Mouse (Mus musculus) left cerebral cortex, adult 18-20 months (tissue): ENCODE measurements at regions not wholly inside any gene's neighbourhood (a gene's known extent, or its start where the extent isn't known, plus 50 kb on each side); places are given as distances from the start of the nearest gene placed in this dataset.
"Not testable (repeated sequence)": the region's sequence is repeated elsewhere in the genome, so short reads cannot be mapped to it uniquely, and the experiment has no call there.

ENCODE experiments used
- DNase-seq, 2 experiments: peaks; one replicate each; pipeline ENCODE4 v3.0.0; 2021 to 2022; ENCODE audit warnings: low spot score in 2 of 2, mixed read lengths in 1 of 2

DNA sequence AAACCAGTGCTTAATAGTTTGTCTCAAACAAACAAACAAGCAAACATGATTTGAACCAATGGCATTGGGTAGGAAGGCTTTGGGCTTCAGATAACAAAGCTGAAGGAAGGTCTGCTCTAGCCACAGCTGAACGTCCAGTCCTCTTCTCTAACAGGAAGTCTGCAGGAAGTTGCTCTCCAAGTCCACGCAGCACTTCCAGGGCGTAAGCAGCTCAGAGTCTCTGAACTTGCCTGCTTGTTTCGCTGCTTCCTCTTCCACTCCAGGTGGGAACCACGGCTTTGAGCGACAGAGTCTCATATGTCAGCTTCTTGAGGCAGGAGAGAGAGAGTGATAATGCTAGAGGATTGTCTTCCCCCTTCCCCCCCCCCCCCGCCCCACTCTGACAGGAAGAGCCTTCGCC is 123.6 kb downstream of the Tnfrsf21 start:
- DNase-seq: no peak

DNA sequence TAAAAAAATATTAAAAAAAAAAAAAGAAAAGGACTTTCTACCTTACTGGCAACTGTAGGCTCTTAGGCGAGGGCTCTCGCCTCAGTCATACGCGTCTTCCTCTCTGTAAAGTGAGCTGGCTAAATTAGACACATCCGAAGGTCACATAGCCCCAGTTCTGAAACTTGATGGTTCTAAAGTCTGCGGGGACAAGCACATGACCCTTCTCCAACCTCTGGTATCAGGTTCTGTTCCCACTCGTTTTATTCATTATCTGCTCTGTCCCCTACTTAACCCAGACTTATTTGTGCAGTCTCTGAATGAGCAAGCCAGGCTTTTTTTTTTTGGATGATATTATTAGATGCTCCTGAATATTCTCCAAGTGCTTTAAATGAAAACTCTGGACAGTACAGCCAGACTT is 125.4 kb downstream of the Tnfrsf21 start:
- DNase-seq: no peak

- DNase-seq: no peak
Measured at GRCm38 (mm10) chr17:43145749-43146148, 124.4 kb upstream of the Adgrf1 start.

DNA sequence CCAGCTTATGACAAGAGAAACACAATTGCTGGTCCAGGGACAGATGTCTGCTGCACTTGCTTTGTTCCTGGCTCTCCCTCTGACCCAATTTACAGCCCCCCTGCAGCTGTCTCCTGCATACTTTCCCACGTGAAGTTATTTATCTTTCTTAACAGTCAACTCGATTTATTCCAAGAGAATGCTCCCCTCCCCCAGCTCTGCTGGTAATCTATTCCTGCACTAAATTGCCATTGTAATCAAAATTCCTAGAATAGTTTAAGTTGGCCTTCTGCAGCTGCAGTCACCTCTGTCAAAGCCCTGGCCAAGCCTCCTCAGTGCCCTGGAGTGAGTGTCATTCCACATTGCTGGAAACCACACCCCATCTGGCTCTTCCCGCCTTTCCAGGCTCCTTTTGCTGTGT is 122.2 kb upstream of the Adgrf1 start:
- DNase-seq: no peak

DNA sequence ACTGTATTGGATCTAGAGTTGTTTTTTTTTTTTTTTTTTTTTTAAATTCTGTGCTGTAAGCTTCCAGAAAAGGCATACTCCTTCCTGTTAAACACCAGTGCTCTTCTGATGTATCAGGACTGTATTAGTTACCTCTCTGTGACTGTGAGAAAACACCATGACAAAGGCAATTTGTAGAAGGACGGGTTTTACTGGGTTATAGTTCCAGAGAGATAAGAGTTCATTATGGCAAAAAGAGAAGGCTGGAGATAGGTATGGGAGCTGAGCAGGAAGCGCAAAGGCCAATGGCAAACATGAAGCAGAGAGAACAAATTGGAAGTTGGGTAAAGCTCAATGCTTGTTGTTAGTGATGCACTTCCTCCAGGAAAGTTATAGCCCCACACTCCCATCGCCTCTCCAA is 117.5 kb upstream of the Adgrf1 start:
- DNase-seq: no peak

DNA sequence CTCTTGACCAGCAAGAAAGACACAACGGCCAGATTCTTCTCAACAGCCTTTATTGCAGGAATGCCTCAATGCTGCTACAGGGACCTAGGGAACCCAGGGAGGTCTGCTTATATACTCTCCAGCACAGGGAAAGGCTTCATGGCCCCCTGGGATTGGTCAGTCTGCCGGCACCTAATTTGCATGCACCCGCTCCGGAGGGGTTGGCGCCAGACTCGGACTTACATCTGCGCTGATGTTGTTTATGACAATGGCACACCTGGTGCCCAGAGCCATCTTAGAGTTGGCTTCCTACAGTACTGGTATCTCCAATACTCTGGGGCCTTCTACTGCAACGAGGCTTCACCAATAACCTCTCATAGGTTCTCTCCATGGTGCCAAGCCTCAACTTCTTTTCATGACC is 114.9 kb upstream of the Adgrf1 start:
- not testable (repeated sequence) for DNase-seq

- no peak for DNase-seq
Measured at GRCm38 (mm10) chr17:43156116-43156515, 114.0 kb upstream of the Adgrf1 start.

- DNase-seq: peak; percentile 8 to 41
Measured at GRCm38 (mm10) chr17:43157781-43158501, 112.2 kb upstream of the Adgrf1 start.

DNA sequence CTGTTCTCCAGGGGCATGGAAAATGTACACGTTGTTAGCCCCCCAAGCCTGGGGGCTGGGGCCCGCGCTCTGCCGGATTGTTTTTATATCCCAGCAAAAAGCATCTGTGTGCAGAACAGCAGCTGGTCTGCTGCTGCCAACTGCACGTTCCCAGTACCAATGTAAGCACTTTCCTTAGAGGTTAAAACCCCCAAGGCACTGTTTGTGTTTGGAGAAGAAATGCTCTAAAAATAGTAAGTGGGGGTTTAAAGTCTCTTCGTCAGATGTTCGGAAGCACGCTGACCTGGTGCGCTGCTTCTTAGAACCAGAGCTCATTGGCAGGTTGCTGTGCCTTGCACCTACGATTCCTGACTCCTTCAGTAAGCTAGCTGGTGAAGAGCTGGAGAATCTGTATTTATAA is 111.4 kb upstream of the Adgrf1 start:
- DNase-seq: no peak

DNA sequence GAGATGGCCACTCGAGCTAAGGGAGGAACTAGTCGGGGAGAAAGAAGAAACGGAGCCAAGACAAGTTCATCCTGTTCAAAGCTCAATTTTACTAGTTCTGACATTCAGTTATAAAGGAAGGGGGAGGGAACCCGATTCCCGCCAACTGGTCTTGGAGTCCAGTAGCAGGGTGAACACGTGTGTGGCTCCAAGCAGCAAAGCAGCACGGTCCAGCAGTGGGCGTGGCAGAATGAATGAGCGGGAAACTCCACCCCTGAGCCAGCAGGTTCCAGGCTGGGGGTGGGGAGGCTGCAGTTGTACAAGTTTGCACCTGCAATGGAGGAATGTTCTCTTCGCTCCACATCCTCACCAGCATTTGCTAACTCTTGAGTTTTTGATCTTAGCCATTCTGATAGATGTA is 108.8 kb upstream of the Adgrf1 start:
- not testable (repeated sequence) for DNase-seq

- no peak for DNase-seq
Measured at GRCm38 (mm10) chr17:43163126-43163525, 107.0 kb upstream of the Adgrf1 start.

GRCm38 (mm10) chr17:43166091-43166490 is 104.0 kb upstream of the Adgrf1 start:
- DNase-seq: no peak

DNA sequence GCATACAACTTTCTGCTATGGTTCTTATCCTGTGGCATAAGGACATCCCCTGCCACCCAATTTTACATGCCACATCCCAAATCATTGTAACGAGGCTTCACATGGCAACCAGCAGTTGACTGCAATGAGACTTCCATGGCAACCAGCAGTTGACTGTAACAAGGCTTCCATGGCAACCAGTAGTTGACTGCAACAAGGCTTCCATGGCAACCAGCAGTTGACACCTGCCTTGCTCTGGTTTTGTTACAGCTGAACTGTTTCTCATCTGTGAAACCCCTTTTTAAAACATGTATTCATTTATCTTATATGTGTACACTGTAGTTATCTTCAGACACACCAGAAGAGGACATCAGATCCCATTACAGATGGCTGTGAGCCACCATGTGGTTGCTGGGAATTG is 100.7 kb upstream of the Adgrf1 start:
- DNase-seq: no peak

GRCm38 (mm10) chr17:43172657-43173165 is 97.4 kb upstream of the Adgrf1 start:
- DNase-seq: no peak

DNA sequence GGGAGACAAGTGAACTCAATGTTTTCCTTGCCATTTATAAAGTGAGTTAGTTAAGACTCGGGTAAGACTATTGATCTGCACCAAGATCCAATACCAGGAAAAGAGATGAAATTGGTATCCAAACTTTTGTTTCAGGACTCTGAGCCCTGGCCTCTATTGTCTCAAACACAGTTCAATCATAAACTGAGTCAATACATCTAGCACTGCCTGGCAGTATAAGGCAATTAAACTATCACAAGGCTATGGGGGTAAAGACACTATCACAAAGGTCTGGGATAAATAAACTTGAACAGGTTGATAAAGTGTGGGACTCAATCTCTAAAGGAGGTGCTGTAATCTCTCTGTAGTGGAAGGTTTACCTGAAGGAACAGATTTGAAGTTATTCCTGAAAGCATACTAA is 95.3 kb upstream of the Adgrf1 start:
- DNase-seq: no peak

DNA sequence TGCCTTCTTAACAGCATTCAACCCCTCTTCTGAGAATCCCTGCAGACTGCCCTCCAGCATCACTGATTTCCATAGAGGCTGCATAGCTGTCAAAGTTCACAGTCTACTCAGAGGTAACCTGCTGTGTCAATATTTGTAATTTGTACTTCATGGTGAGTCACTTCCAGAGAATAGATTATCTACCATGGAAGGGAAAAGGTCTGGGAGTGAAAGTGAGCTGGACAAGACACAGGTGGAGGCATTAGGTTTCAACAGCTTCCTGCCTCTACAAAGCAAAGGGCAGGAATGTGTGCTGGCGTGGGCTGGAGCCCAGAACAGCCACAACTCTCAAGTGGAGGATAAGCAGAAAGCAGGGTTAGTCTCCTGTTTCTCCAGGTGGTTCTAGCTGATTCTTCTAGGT is 92.9 kb upstream of the Adgrf1 start:
- no peak for DNase-seq

DNA sequence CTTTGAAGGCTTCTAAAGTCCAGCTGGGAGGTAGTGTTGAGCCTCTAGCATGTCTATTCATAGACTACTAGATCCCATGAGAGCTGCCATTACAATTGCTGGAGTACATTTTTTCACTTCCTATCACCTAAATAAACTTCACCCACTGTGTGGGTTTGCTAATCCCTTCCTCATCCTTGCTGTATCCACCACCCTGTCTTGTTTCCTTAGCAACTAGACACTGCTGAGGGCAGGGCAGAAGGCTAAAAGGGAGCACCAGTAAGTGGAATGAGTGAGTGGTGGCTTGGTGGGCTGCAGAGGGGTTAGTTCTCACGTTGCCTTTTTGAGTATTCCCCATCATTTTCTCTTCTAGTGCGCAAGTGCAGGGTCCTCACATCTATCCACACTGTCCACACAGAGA is 80.1 kb upstream of the Adgrf1 start:
- DNase-seq: no peak

DNA sequence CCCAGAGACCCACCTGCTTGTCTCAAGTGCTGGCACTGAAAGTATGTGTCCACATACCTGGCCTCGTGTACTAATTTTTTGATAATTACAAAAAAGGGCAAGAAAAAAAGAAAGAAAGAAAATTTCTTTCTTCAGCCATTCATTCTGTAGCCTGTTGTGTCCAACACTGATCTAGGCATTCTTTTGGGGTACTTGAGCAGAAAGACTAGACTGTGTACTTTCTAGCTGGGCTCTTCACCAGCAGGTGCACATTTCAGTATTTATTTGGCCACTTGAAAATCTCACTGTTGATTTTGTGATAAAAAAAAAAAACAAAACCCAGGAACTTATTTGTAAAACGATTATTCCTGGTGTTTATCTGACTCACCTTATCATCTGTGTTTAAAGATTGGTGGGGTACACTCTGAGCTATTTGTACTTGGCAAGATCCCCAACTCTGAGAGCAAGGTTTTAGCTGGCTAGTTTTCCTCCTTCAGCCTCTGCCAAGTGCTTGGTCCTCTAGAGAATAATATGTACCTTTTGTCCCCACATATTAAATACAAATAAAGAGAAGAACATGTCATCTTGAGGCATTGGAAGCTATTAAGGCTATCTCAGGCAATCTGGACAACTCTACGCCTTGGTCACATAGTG is 79.2 kb upstream of the Adgrf1 start:
- DNase-seq: no peak

- DNase-seq: no peak
Measured at GRCm38 (mm10) chr17:43197232-43197631, 72.9 kb upstream of the Adgrf1 start.

DNA sequence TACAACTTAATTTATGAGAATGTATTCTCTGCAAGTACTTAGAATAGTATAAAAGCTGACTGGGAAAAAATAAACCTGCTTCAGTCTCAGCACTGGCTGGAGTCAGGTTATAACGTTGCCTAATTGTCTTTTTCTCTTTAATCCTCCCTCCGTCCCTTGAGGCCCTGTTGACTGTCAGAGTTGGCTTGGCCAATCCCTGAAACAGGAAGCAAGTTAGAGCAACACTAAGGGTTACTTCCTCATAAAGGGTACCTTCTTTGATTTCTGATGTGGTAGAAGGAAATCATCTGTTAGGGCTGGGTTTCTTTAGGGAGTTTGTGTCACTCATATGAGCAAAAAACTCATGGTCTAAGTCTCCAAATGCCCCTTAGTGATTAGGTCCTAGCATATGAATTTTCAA is 69.3 kb upstream of the Adgrf1 start:
- no peak for DNase-seq

GRCm38 (mm10) chr17:43206701-43207470 is 63.2 kb upstream of the Adgrf1 start:
- DNase-seq: no peak

DNA sequence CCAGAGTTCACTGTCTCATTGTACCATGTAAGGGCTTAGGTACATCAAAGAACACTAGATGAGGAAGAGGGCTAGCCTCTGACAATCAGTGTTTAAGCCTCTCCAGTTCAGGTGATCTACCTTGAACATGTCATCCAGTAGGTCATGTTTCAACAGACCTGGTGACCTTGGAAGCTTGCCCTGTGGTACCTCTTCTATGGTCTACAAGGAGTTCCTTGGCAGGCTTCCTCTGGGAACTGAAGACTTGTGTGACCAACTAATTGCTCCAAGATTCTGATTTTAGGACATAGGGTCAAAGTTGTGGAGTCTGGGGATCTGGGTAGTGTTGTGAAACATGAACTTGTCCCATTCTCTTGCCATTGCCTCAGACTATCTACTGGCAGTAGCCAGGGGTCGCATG is 60.4 kb upstream of the Adgrf1 start:
- no peak for DNase-seq
